Mouse (Mus musculus): ENCODE data around the gene Myf5.

DNA sequence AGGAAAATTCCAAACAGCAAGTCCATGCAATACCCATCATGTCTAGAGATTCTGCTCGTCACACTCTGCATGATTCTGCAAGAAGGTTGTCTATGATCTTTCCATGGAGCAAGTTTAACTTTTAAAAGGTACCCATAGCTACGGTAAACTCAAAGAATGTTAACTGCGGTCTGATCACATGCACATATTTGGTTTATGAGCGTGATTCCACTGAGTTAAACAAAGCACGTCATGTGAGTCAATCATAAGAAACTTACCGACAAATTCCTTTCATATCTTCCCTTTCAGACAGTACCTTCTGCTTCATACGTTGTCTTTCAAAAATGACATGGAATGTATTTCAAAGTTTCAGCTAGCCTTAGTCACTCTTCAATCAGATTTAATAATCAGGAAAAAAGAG is 16.3 kb upstream of the Myf5 start:
- TF ChIP-seq CTCF (IDR thresholded peaks at IDR 0.05) (no peak), EP300 (IDR thresholded peaks at IDR 0.05) (no peak)
